Mouse (Mus musculus) spleen, postnatal 14 days (tissue): ENCODE data around the gene Cdk5.
"Not testable (repeated sequence)": the region's sequence is repeated elsewhere in the genome, so short reads cannot be mapped to it uniquely, and the experiment has no call there.

Experiments
- DNase-seq, 2 experiments: peaks; one replicate each; pipeline ENCODE4 v3.0.0; 2021 to 2022; ENCODE audit warnings: low spot score in 2 of 2

Cdk5 gene

GRCm38 (mm10) chr5:24399686-24400085 is 23.6 kb downstream of the Cdk5 start:
- DNase-seq: no peak

DNA sequence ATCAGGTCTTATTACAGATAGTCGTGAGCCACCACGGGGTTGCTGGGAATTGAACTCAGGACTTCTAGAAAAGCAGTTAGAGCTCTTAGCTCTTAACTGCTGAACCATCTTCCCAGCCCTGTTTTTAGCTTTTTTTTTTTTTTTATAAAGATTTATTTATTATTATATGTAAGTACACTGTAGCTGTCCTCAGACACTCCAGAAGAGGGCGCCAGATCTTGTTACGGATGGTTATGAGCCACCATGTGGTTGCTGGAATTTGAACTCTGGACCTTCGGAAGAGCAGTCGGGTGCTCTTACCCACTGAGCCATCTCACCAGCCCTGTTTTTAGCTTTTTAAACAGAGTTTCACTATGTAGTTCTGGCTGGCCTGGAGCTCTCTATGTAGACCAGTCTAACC is 27.1 kb downstream of the Cdk5 start:
- not testable (repeated sequence) for DNase-seq

DNA sequence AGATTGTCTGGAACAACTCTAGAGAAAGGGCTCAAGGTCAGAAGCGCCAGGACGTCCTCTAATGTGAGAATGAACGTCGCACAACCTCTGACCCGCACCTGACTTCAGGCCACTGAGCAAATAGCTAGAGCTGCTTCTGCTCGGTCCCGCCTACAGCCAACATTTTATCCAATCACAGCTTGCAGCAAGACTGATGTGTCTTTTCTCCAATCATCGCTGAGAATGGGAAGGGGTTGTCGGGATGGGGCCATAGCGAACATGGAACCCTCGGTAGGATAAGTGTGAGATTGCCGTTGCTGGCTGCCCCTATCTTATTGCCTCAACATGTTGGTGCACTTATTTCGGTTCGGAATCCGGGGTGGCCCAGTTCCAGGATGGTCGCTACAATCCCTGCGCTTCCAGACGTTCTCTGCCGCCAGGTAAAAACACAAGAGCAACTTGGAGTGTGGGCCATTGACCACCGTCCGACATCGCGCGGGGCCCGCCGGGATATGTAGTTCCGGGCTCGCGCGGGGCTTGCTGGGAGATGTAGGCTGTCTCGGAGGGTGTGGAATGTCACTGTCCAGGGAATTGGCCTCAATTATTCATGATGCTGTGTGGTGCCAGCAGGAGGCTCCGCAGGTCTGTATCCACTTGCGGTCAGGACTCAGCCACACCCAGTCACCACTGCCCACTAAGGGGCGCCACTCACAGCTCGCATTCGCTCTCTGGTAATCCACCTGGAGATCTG is 29.0 kb downstream of the Cdk5 start:
- DNase-seq: peak; percentile 76 to 83

DNA sequence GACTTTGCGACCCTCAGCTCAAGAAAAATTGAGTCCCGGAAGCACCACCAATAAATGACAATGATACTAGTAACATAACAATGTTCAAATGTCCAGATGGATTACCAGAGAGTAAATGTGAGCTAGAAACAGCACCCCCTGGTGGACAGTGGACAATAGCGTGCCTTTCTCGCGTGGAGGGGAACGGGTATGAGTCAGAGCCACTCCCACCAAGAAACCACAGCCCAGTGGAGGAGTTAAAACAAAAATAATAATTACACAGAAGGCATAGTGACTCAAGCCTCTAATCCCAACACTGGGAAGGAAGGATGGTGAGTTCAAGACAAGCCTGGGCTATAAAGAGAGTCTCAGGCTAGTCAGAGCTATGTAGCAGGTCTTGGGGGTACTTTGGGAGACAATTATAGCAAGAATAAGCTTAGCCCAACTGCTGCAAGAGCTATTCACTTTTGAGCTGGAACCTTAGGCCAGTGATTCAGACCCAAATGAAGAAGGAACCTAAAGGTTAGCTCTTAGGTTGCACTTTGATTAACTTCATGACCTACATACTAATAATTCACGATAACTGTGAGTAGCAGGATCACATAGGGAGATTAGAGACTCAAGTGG is 29.8 kb downstream of the Cdk5 start, which contains the start of gene Abcb8:
Abcb8 (plus strand) TSS at position 272 of the 606 bp plus-strand sequence.
- DNase-seq: peak; percentile 55 to 83

DNA sequence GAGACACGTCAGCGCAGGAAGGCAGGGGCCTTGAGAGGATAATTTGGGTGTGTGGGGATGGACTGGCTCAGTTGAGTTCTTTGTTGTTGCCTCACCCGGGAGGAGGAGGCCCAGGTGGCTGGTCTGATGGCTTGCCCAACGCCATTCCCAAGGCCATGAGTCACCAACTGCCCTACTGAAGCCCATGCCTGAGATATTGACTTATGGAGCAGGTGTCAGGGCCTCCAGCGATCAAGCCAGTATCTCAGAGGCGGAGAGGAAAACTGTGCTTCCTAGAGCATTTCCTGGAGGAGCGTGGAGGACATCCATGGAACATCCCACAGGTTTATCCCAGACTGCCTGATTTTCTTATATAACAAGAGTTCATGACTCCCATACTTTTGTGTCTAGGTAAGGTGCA is 30.6 kb downstream of the Cdk5 start:
- DNase-seq: no peak

GRCm38 (mm10) chr5:24391864-24392263 is 31.5 kb downstream of the Cdk5 start, which contains the start of gene Atg9b:
Gene Atg9b, minus strand, starts transcription at chr5:24392143.
- DNase-seq: no peak

DNA sequence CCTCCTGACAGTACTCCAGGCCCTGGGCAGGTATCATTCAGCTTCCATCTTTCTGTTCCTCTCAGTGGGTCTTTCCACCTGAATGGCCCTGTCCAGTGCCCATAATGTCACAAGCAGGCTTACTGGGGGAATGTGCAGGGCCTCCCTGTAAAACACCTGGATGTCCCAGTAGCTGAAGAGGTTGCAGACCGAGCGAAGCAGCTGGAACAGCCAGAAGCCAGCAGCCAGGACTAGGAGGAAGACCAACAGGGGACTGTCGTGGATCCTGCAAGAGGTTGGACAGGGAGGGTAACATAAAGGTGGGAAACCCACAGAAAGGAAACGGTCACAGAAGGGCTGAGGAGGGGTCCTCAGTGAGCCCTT is 33.7 kb downstream of the Cdk5 start:
- no peak for DNase-seq

- no peak for DNase-seq
These were observed 34.2 kb downstream of the Cdk5 start for GRCm38 (mm10) chr5:24389011-24389657.

GRCm38 (mm10) chr5:24388246-24388915 is 34.9 kb downstream of the Cdk5 start:
- DNase-seq: no peak

GRCm38 (mm10) chr5:24387264-24388241 is 35.8 kb downstream of the Cdk5 start:
- DNase-seq: no peak

DNA sequence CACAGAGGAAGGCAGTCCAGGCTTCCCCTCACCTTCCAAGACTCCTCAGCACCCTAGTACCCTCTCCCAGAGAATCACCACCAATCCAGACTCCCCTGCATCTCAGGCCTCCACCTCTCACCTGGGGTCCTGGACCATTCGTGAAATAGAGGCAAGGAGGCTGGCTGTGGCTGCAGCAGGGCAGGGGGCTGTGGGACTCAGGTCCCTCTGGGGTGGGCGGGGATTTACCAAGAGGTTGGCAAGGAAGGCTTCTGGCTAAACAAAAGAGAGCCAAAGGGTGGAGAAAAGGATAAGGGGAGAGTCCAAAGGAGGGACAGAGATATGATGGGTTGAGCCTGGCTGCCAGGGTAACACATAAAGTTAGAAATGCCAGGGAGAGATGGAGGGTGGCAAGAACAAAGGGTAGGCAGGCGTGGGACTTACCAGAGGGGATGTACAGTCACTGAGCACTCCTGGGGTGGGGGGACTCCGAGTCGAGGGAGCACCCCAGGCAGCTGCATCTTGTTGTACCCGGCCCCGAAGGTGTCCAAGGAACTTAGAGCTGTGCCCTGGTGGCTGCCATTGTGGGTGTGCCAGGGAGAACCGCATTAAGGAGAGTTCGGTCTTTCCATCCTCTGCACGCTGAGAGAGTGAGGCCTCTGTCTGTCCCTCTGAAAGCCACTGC is 37.3 kb downstream of the Cdk5 start:
- no peak for DNase-seq

GRCm38 (mm10) chr5:24385374-24385773 is 38.0 kb downstream of the Cdk5 start:
- DNase-seq: no peak

GRCm38 (mm10) chr5:24384407-24384806 is 38.9 kb downstream of the Cdk5 start:
- no peak for DNase-seq

DNA sequence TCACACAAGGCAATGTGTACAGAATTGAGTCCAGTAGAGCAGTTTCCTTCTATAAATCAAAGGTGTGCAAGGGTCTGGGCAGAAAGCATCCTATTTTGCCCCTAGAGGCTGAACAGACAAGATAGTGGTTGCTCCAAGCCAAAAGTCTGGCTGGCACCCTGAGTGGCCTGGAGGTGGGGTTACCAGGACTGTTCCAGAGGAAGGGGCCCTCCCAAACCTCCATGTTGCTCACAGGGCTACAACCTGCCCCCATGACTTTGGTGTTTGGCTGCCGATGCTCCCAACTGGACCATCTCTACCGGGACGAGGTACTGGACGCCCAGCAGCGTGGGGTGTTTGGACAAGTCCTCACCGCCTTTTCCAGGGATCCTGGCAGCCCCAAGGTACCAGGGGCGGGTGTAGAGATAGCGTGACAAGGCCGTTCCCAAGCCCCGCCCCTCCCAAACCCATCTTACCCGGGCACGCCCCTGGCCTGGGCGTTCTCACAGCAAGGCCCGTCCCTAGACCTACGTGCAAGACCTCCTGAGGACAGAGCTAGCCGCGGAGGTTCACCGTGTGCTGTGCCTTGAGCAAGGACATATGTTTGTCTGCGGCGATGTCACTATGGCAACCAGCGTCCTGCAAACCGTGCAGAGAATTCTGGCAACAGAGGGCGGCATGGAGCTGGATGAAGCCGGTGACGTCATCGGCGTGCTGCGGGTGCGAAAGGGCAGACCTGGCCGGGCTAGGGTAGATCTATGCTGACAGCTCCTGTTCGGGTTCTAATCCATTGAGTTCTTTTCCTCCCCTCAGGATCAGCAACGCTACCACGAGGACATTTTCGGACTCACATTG is 40.1 kb downstream of the Cdk5 start:
- DNase-seq: peak; percentile 61 to 80

DNA sequence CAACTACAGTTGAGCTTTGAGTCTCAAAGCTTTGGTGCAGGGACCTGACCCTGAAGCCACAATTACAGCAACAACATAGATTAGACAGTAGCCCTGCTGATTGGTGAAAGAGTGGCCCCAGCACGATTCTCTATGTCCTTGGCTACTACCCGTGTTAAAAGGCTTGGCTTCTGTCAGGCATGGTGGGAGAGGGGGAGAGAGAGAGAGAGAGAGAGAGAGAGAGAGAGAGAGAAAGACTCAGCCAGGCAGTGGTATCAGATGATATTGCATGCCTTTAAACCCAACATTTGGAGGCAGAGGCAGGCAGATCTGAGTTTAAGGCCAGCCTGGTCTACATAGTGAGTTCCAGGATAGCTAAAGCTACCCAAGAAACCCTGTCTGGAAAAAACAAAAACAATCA is 41.3 kb downstream of the Cdk5 start:
- DNase-seq: no peak

DNA sequence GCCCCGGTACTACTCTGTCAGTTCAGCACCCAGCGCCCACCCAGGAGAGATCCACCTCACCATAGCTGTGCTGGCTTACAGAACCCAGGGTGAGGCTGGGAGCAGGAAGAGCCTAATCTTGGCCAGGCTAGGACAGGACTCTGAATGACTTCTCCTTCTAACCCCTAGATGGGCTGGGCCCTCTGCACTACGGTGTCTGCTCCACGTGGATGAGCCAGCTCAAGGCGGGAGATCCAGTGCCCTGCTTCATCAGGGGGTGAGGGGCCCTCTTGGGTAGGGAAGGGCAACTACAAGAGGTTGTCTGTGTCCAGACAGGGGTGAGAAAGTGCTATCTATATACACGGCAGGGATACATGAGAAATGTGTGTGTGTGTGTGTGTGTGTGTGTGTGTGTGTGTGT is 41.8 kb downstream of the Cdk5 start:
- no peak for DNase-seq

DNA sequence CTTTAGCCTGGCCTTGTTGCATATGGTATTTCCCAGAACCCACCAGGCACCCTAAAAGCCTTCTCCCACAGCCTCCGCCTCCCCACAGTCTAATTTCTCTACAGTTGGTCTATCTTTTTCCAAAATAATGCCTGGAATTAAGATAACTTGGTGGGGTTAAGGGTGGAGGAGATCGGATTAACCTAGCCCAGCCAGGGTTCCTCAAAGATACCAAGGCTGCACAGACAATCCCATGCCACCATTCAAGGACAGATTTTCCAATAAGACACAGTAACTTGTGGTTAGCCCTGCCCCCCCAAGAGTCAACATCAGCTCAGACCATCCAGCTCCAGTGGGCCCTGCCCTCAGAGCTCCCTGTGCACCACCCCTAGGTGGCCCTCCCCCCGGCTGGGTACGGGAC is 42.8 kb downstream of the Cdk5 start:
- DNase-seq: no peak

DNA sequence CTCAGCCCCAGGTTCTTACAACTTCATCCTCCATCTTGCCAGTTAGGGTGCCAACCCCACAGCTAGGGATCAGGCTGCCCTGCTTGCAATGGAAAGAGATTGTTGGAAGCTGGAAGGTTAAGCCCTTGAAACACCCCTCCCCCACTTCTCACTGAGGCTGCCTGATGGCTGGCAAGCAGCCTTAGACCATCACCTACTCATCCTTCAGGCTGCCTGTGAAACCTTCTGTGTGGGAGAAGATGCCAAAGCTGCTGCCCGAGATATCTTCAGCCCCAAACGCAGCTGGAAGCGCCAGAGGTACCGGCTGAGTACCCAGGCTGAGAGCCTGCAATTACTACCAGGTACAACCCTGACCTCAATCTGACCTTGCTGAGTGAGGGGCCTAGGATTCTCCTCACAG is 43.8 kb downstream of the Cdk5 start:
- DNase-seq: no peak

- DNase-seq: no peak
These were observed 44.6 kb downstream of the Cdk5 start for GRCm38 (mm10) chr5:24378700-24379099.
